In the genomic region with DNA sequence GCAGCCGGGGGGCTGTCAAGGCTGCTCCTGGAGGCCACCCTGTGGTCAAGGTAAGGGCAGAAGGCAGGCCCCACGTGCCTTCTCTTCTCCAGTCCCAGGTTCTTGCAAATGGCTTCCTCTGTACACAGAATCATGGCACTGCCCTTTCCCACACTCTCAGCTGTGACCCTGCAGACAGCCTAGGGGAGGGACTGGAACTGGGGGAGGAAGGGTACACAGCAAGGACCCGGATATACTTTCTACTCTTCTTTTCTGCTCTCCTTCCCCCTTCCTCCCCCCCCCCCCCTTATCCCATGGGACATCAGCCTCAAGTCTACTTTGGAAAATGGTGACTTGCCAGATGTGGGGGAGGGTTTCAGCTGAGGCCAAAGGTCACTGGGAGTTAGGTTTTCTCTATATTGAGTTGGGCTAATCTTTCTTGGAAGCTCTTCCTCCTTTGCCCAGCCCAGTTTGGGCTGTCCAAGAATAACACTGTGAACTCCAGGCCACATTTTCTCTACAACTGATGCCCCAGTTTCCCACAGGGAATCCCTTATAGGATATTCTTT, we compare ENCODE assay signal across 11 mouse cellular contexts. TPM values are rescaled to one million over a fixed set of nuclear protein-coding genes. Genes with fewer than 3 reads are reported as not detected.
DNase-seq lines count a peak whose midpoint lies in the region; ATAC-seq and TF ChIP-seq lines count a peak whose summit lies in the region.
"Had no signal": no experiment of that assay in that cellular context is flagged by ENCODE, and none has a peak within 500 bp of the region (broad histone marks: within the 10 kb centered on the region; RNA-seq: fewer than 3 reads in every experiment).

No protein-coding gene starts in this region.

- H3K36me3 ChIP-seq in embryonic facial prominence, embryonic 13.5 days = peaks cover 74% of the 10 kb centered on the region
- no peaks in the 10 kb centered on the region for H3K36me3 ChIP-seq in heart, embryonic 15.5 days
- H3K36me3 ChIP-seq in limb, embryonic 14.5 days (ENCODE audit: control insufficient read depth, insufficient read depth, low read length) = peaks cover 76% of the 10 kb centered on the region
- H3K36me3 ChIP-seq: G1E had no signal

- peak; percentile 53 for DNase-seq in lung, postnatal 10 days
- DNase-seq in lung, postnatal 14 days = no peak
- no peak for DNase-seq in limb, embryonic 14.5 days (ENCODE audit: low spot score)
- DNase-seq in right cerebral cortex, postnatal 25 days = no peak
- no peak for DNase-seq in ovary, adult 18-20 months (ENCODE audit: low spot score)
- DNase-seq: gastrocnemius, postnatal 25 days; thymus, postnatal 36 days had no signal

- H3K27me3 ChIP-seq in embryonic facial prominence, embryonic 13.5 days = no peaks in the 10 kb centered on the region
- H3K27me3 ChIP-seq in heart, embryonic 15.5 days = peaks cover 21% of the 10 kb centered on the region
- no peaks in the 10 kb centered on the region for H3K27me3 ChIP-seq in limb, embryonic 14.5 days (ENCODE audit: control insufficient read depth, insufficient read depth, low read length)

- H3K9ac ChIP-seq in embryonic facial prominence, embryonic 13.5 days = peak overlapping the region; percentile 97; the same call in 1 of the 2 replicates
- no peak overlapping the region for H3K9ac ChIP-seq in heart, embryonic 15.5 days
- H3K9ac ChIP-seq in limb, embryonic 14.5 days (ENCODE audit: low read depth, low read length, severe bottlenecking) = no peak overlapping the region

- peak overlapping the region; percentile 86 for H3K4me3 ChIP-seq in embryonic facial prominence, embryonic 13.5 days
- no peak overlapping the region for H3K4me3 ChIP-seq in heart, embryonic 15.5 days
- no peak overlapping the region for H3K4me3 ChIP-seq in limb, embryonic 14.5 days (replicated peaks; ENCODE audit: low read length)

- H3K4me1 ChIP-seq in embryonic facial prominence, embryonic 13.5 days = peaks cover 66% of the 10 kb centered on the region
- H3K4me1 ChIP-seq in heart, embryonic 15.5 days (replicated peaks) = peaks cover 45% of the 10 kb centered on the region
- peaks cover 22% of the 10 kb centered on the region for H3K4me1 ChIP-seq in limb, embryonic 14.5 days (ENCODE audit: control insufficient read depth, insufficient read depth, low read length)

- peak overlapping the region; percentile 94 for H3K4me2 ChIP-seq in embryonic facial prominence, embryonic 13.5 days
- 0 out of 2 replicates have a peak overlapping the region, but pooled peaks have one; percentile 6 for H3K4me2 ChIP-seq in heart, embryonic 15.5 days
- peak overlapping the region; percentile 15; the same call in 1 of the 2 replicates for H3K4me2 ChIP-seq in limb, embryonic 14.5 days (replicated peaks; ENCODE audit: low read depth, low read length, severe bottlenecking)

- 22% methylated on average over 3 of the region's 3 CpGs for WGBS in embryonic facial prominence, embryonic 13.5 days
- WGBS in heart, embryonic 15.5 days = 57% methylated on average over 3 of the region's 3 CpGs
- 51% methylated on average over 3 of the region's 3 CpGs for WGBS in limb, embryonic 14.5 days

- H3K9me3 ChIP-seq in embryonic facial prominence, embryonic 13.5 days = no peaks in the 10 kb centered on the region
- H3K9me3 ChIP-seq in heart, embryonic 15.5 days (replicated peaks) = no peaks in the 10 kb centered on the region
- H3K9me3 ChIP-seq in limb, embryonic 14.5 days (ENCODE audit: control insufficient read depth, low read length) = no peaks in the 10 kb centered on the region
- H3K9me3 ChIP-seq: G1E had no signal

- no peak for TF ChIP-seq POLR2A in limb, embryonic 14.5 days (IDR thresholded peaks at IDR 0.05; ENCODE audit: borderline replicate concordance, extremely low read depth, insufficient read depth, insufficient read length)

- H3K27ac ChIP-seq in embryonic facial prominence, embryonic 13.5 days = no peak overlapping the region; the same call in 1 of the 2 replicates
- peak overlapping the region; percentile 17; the same call in 1 of the 2 replicates for H3K27ac ChIP-seq in heart, embryonic 15.5 days
- H3K27ac ChIP-seq in limb, embryonic 14.5 days (replicated peaks; ENCODE audit: low read depth, low read length) = no peak overlapping the region

- no peak for ATAC-seq in embryonic facial prominence, embryonic 13.5 days (ENCODE audit: insufficient number of reproducible peaks, insufficient read depth, low FRiP score, low TSS enrichment, low read depth)
- ATAC-seq in heart, embryonic 15.5 days (replicated peaks; ENCODE audit: insufficient number of reproducible peaks, insufficient read depth, low FRiP score, low read depth) = no peak
- ATAC-seq in limb, embryonic 14.5 days (ENCODE audit: low FRiP score, low read depth) = no peak
- ATAC-seq: intestine, embryonic 16.5 days had no signal

RNA-seq across cellular contexts. Expression of a gene that starts 5.8 kb away (rescaled TPM):
- 156 and 160 TPM in 2 replicates for polyA plus RNA-seq in embryonic facial prominence, embryonic 13.5 days (2015; fragmentation: Nextera tagmentation; extraction: Ambion mirVana)
- polyA plus RNA-seq in heart, embryonic 15.5 days (2015; fragmentation: Nextera tagmentation; extraction: Ambion mirVana) = 10.8 and 15.8 TPM in 2 replicates
- polyA plus RNA-seq in limb, embryonic 14.5 days (2012; rRNA removed) = 171 and 233 TPM in 2 replicates
- polyA plus RNA-seq in limb, embryonic 14.5 days (2014; fragmentation: Nextera tagmentation; extraction: Ambion mirVana) = 83.5 and 114 TPM in 2 replicates
- polyA plus RNA-seq: G1E had no signal

RNA-seq across cellular contexts. Expression of a gene that starts 25.0 kb away (rescaled TPM):
- polyA plus RNA-seq in embryonic facial prominence, embryonic 13.5 days (2015; fragmentation: Nextera tagmentation; extraction: Ambion mirVana) = 27.8 and 28.1 TPM in 2 replicates
- 12.7 and 15.0 TPM in 2 replicates for polyA plus RNA-seq in heart, embryonic 15.5 days (2015; fragmentation: Nextera tagmentation; extraction: Ambion mirVana)
- 41.0 and 49.5 TPM in 2 replicates for polyA plus RNA-seq in limb, embryonic 14.5 days (2012; rRNA removed)
- polyA plus RNA-seq in limb, embryonic 14.5 days (2014; fragmentation: Nextera tagmentation; extraction: Ambion mirVana) = 20.6 and 23.6 TPM in 2 replicates

RNA-seq across cellular contexts. Expression of a gene that starts 40.1 kb away (rescaled TPM):
- polyA plus RNA-seq in embryonic facial prominence, embryonic 13.5 days (2015; fragmentation: Nextera tagmentation; extraction: Ambion mirVana) = 41.1 and 44.4 TPM in 2 replicates
- polyA plus RNA-seq in heart, embryonic 15.5 days (2015; fragmentation: Nextera tagmentation; extraction: Ambion mirVana) = 12.6 and 20.7 TPM in 2 replicates
- polyA plus RNA-seq in limb, embryonic 14.5 days (2012; rRNA removed) = 35.9 and 41.4 TPM in 2 replicates
- polyA plus RNA-seq in limb, embryonic 14.5 days (2014; fragmentation: Nextera tagmentation; extraction: Ambion mirVana) = 30.5 and 37.6 TPM in 2 replicates

RNA-seq across cellular contexts. Expression of a gene that starts 44.9 kb away (rescaled TPM):
- polyA plus RNA-seq in embryonic facial prominence, embryonic 13.5 days (2015; fragmentation: Nextera tagmentation; extraction: Ambion mirVana) = 20.2 and 21.6 TPM in 2 replicates
- 14.9 and 18.0 TPM in 2 replicates for polyA plus RNA-seq in heart, embryonic 15.5 days (2015; fragmentation: Nextera tagmentation; extraction: Ambion mirVana)
- 32.4 and 35.0 TPM in 2 replicates for polyA plus RNA-seq in limb, embryonic 14.5 days (2012; rRNA removed)
- polyA plus RNA-seq in limb, embryonic 14.5 days (2014; fragmentation: Nextera tagmentation; extraction: Ambion mirVana) = 16.8 and 17.8 TPM in 2 replicates

RNA-seq across cellular contexts. Expression of a gene that starts 55.4 kb away (rescaled TPM):
- polyA plus RNA-seq in embryonic facial prominence, embryonic 13.5 days (2015; fragmentation: Nextera tagmentation; extraction: Ambion mirVana) = 0.28 and 0.30 TPM in 2 replicates
- polyA plus RNA-seq in heart, embryonic 15.5 days (2015; fragmentation: Nextera tagmentation; extraction: Ambion mirVana) = 0.36 and 0.50 TPM in 2 replicates
- 1.0 and 1.3 TPM in 2 replicates for polyA plus RNA-seq in limb, embryonic 14.5 days (2012; rRNA removed)
- polyA plus RNA-seq in limb, embryonic 14.5 days (2014; fragmentation: Nextera tagmentation; extraction: Ambion mirVana) = 0.25 and 0.54 TPM in 2 replicates

Comparison
In these comparisons a context has a peak if more than half of its experiments do, and no peak if none do; other contexts are left out.
1. H3K4me2 ChIP-seq: peak in every context shown above with its lines; median percentile 94 in embryonic facial prominence, embryonic 13.5 days; 15 in limb, embryonic 14.5 days; 6 in heart, embryonic 15.5 days.